Mouse (Mus musculus): ENCODE measurements around the gene Ranbp9. TPM values are rescaled to one million over a fixed set of nuclear protein-coding genes. Genes with fewer than 3 reads are reported as not detected.

The Ranbp9 gene
- polyA plus RNA-seq, 1 experiment, result 17.6 TPM

DNA sequence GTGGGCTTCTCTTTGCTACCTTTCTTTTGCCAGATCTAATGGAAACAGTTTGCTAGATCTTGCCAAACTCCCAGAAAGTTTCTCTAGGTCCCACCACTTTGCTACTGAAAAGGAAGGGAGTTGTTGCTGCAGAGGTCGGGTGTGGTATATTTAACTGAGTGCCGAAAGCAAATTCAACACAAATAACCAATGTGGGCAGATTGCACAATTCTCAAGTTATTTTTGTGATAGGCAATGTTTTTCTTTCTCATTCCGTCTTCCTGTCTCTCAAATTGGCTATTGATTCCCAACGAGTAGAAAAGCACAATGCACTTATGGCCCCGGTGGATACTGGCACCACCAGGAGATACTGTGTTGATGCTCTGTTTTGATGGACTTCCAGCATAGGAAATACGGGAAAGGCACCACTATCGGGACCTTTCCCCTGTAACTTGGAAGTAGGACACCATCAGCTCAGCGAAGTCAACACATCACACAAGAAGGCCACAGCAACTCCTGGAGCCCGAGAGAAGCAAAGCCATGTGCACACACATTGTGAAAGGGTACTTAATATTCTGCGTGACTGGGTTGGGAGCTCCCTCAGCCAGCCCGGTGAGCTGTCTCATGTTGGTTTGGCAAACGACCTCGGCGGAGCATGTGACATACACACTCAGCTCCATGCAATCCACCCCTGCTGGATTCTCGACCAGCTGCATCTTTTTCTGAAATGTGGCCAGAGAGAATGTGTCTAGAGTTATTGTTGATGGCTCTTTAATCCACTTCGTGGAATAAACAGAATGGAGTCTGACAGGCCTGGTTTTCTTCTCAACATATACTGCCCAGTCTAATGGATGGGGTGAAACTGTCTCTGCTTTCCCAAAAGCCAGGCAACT, 43.6 kb upstream of the Ranbp9 start:
- Histone ChIP-seq H3K4me3 (ENCODE audit: insufficient read depth, poor library complexity, severe bottlenecking) (no peak overlapping the region), H3K27me3 (ENCODE audit: control insufficient read depth, insufficient read depth, insufficient read length) (no peaks in the 10 kb centered on the region), H3K79me3 (ENCODE audit: low read depth) (no peaks in the 10 kb centered on the region), H3ac (ENCODE audit: control insufficient read depth, insufficient read length, low read depth) (no peak overlapping the region), H3K36me3 (ENCODE audit: control insufficient read depth, insufficient read depth) (no peaks in the 10 kb centered on the region), H3K79me2 (ENCODE audit: control insufficient read depth, insufficient read depth) (no peaks in the 10 kb centered on the region)
- no peak for TF ChIP-seq CTCF (IDR thresholded peaks at IDR 0.05; ENCODE audit: control insufficient read depth, insufficient read depth, insufficient read length)
- TF ChIP-seq FOSL1 (IDR thresholded peaks at IDR 0.05; ENCODE audit: insufficient read depth, low read length, poor library complexity, severe bottlenecking), result no peak
- TF ChIP-seq CEBPB (IDR thresholded peaks at IDR 0.05; ENCODE audit: low read depth), result peak; percentile 80
- no peak for TF ChIP-seq MYOG (IDR thresholded peaks at IDR 0.05; ENCODE audit: control insufficient read depth, extremely low read depth, insufficient read length)
- peak; percentile 81 for TF ChIP-seq USF1 (IDR thresholded peaks at IDR 0.05; ENCODE audit: low read depth)
- TF ChIP-seq MAX (IDR thresholded peaks at IDR 0.05), result peak; percentile 29
- TF ChIP-seq MYOD1 (IDR thresholded peaks at IDR 0.05; ENCODE audit: control insufficient read depth, insufficient read length, low read depth), result peak; percentile 22

GRCm38 (mm10) chr13:43523906-43524480, 42.9 kb upstream of the Ranbp9 start:
- no peaks in the 10 kb centered on the region for H3K79me3 ChIP-seq (ENCODE audit: low read depth)
- H3K79me2 ChIP-seq (ENCODE audit: control insufficient read depth, insufficient read depth), result no peaks in the 10 kb centered on the region
- TF ChIP-seq MAX (IDR thresholded peaks at IDR 0.05), result no peak
- TF ChIP-seq FOSL1 (IDR thresholded peaks at IDR 0.05; ENCODE audit: insufficient read depth, low read length, poor library complexity, severe bottlenecking), result no peak
- no peak for TF ChIP-seq CTCF (IDR thresholded peaks at IDR 0.05; ENCODE audit: control insufficient read depth, insufficient read depth, insufficient read length)
- TF ChIP-seq MYOD1 (IDR thresholded peaks at IDR 0.05; ENCODE audit: control insufficient read depth, insufficient read length, low read depth), result no peak
- no peak for TF ChIP-seq CEBPB (IDR thresholded peaks at IDR 0.05; ENCODE audit: low read depth)
- TF ChIP-seq MYOG (IDR thresholded peaks at IDR 0.05; ENCODE audit: control insufficient read depth, extremely low read depth, insufficient read length), result no peak
- no peak for TF ChIP-seq USF1 (IDR thresholded peaks at IDR 0.05; ENCODE audit: low read depth)
- no peaks in the 10 kb centered on the region for H3K27me3 ChIP-seq (ENCODE audit: control insufficient read depth, insufficient read depth, insufficient read length)
- H3K36me3 ChIP-seq (ENCODE audit: control insufficient read depth, insufficient read depth), result no peaks in the 10 kb centered on the region
- no peak overlapping the region for H3K4me3 ChIP-seq (ENCODE audit: insufficient read depth, poor library complexity, severe bottlenecking)
- no peak overlapping the region for H3ac ChIP-seq (ENCODE audit: control insufficient read depth, insufficient read length, low read depth)

- no peaks in the 10 kb centered on the region for H3K27me3 ChIP-seq (ENCODE audit: control insufficient read depth, insufficient read depth, insufficient read length)
- no peak for TF ChIP-seq MYOG (IDR thresholded peaks at IDR 0.05; ENCODE audit: control insufficient read depth, extremely low read depth, insufficient read length)
- TF ChIP-seq MAX (IDR thresholded peaks at IDR 0.05), result no peak
- no peak for TF ChIP-seq USF1 (IDR thresholded peaks at IDR 0.05; ENCODE audit: low read depth)
- TF ChIP-seq CTCF (IDR thresholded peaks at IDR 0.05; ENCODE audit: control insufficient read depth, insufficient read depth, insufficient read length), result no peak
- no peak for TF ChIP-seq FOSL1 (IDR thresholded peaks at IDR 0.05; ENCODE audit: insufficient read depth, low read length, poor library complexity, severe bottlenecking)
- TF ChIP-seq MYOD1 (IDR thresholded peaks at IDR 0.05; ENCODE audit: control insufficient read depth, insufficient read length, low read depth), result no peak
- H3K4me3 ChIP-seq (ENCODE audit: insufficient read depth, poor library complexity, severe bottlenecking), result no peak overlapping the region
- no peaks in the 10 kb centered on the region for H3K79me3 ChIP-seq (ENCODE audit: low read depth)
- no peaks in the 10 kb centered on the region for H3K36me3 ChIP-seq (ENCODE audit: control insufficient read depth, insufficient read depth)
- no peak overlapping the region for H3ac ChIP-seq (ENCODE audit: control insufficient read depth, insufficient read length, low read depth)
- no peaks in the 10 kb centered on the region for H3K79me2 ChIP-seq (ENCODE audit: control insufficient read depth, insufficient read depth)
These were observed 40.9 kb upstream of the Ranbp9 start for GRCm38 (mm10) chr13:43521940-43522339.

DNA sequence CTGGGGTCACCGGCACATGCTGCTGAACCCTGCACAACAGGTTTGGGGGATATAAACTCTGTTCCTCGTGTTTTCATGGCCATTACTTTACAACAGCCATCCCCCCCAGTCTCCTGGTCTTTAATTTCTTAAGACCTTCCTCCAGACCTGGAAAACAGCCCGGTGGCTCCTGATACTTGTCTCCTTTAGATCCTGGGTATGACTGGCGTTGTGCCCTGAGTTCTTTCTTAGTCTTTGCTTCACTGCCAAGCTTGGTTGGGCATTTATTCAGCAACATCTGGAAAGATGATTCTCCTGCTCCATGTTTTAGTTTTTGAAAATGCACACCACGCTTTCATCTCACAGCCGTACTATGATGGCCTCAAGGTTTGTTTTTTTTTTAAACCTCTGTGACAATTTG, 38.2 kb upstream of the Ranbp9 start:
- Histone ChIP-seq H3K27me3 (ENCODE audit: control insufficient read depth, insufficient read depth, insufficient read length) (no peaks in the 10 kb centered on the region), H3ac (ENCODE audit: control insufficient read depth, insufficient read length, low read depth) (no peak overlapping the region), H3K79me2 (ENCODE audit: control insufficient read depth, insufficient read depth) (no peaks in the 10 kb centered on the region), H3K36me3 (ENCODE audit: control insufficient read depth, insufficient read depth) (no peaks in the 10 kb centered on the region), H3K4me3 (ENCODE audit: insufficient read depth, poor library complexity, severe bottlenecking) (no peak overlapping the region), H3K79me3 (ENCODE audit: low read depth) (no peaks in the 10 kb centered on the region)
- TF ChIP-seq MYOD1 (IDR thresholded peaks at IDR 0.05; ENCODE audit: control insufficient read depth, insufficient read length, low read depth) (no peak), CTCF (IDR thresholded peaks at IDR 0.05; ENCODE audit: control insufficient read depth, insufficient read depth, insufficient read length) (no peak), MYOG (IDR thresholded peaks at IDR 0.05; ENCODE audit: control insufficient read depth, extremely low read depth, insufficient read length) (no peak), CEBPB (IDR thresholded peaks at IDR 0.05; ENCODE audit: low read depth) (no peak), FOSL1 (IDR thresholded peaks at IDR 0.05; ENCODE audit: insufficient read depth, low read length, poor library complexity, severe bottlenecking) (no peak), MAX (IDR thresholded peaks at IDR 0.05) (no peak), USF1 (IDR thresholded peaks at IDR 0.05; ENCODE audit: low read depth) (no peak)

DNA sequence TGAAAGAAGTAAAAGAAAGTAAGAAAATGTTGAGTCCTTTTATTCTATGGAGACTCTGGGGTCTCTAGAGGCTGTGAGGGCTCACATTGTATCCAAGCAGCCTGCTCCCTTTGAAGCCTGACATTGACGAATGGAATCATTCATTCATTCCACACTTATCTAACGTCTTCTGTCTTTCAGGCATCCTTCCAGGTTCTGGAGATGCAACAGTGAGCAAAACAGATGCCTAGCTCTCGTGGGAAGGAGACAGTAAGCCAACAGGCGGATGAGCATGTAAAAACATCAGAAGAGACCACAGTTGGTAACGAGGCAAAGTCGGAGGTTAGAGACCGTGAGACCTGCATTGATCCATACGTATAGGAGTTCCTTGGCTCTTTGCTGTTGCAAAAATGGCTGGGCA, 36.3 kb upstream of the Ranbp9 start:
- H3K36me3 ChIP-seq (ENCODE audit: control insufficient read depth, insufficient read depth), result no peaks in the 10 kb centered on the region
- no peak for TF ChIP-seq MYOG (IDR thresholded peaks at IDR 0.05; ENCODE audit: control insufficient read depth, extremely low read depth, insufficient read length)
- no peak for TF ChIP-seq FOSL1 (IDR thresholded peaks at IDR 0.05; ENCODE audit: insufficient read depth, low read length, poor library complexity, severe bottlenecking)
- no peak for TF ChIP-seq USF1 (IDR thresholded peaks at IDR 0.05; ENCODE audit: low read depth)
- TF ChIP-seq CEBPB (IDR thresholded peaks at IDR 0.05; ENCODE audit: low read depth), result no peak
- no peak for TF ChIP-seq MYOD1 (IDR thresholded peaks at IDR 0.05; ENCODE audit: control insufficient read depth, insufficient read length, low read depth)
- TF ChIP-seq MAX (IDR thresholded peaks at IDR 0.05), result no peak
- no peak for TF ChIP-seq CTCF (IDR thresholded peaks at IDR 0.05; ENCODE audit: control insufficient read depth, insufficient read depth, insufficient read length)
- no peaks in the 10 kb centered on the region for H3K79me3 ChIP-seq (ENCODE audit: low read depth)
- no peak overlapping the region for H3K4me3 ChIP-seq (ENCODE audit: insufficient read depth, poor library complexity, severe bottlenecking)
- no peaks in the 10 kb centered on the region for H3K79me2 ChIP-seq (ENCODE audit: control insufficient read depth, insufficient read depth)
- no peak overlapping the region for H3ac ChIP-seq (ENCODE audit: control insufficient read depth, insufficient read length, low read depth)
- H3K27me3 ChIP-seq (ENCODE audit: control insufficient read depth, insufficient read depth, insufficient read length), result no peaks in the 10 kb centered on the region

Data from C2C12 (cell line).